Mouse (Mus musculus) kidney, postnatal 4 days (tissue): Measurements from ENCODE around the gene Rpl10-ps3.

Experiments used
- DNase-seq, 2 experiments: peaks; one replicate each; pipeline ENCODE4 v3.0.0; 2021; ENCODE audit warnings: mixed read lengths in 2 of 2

Gene Rpl10-ps3

DNA sequence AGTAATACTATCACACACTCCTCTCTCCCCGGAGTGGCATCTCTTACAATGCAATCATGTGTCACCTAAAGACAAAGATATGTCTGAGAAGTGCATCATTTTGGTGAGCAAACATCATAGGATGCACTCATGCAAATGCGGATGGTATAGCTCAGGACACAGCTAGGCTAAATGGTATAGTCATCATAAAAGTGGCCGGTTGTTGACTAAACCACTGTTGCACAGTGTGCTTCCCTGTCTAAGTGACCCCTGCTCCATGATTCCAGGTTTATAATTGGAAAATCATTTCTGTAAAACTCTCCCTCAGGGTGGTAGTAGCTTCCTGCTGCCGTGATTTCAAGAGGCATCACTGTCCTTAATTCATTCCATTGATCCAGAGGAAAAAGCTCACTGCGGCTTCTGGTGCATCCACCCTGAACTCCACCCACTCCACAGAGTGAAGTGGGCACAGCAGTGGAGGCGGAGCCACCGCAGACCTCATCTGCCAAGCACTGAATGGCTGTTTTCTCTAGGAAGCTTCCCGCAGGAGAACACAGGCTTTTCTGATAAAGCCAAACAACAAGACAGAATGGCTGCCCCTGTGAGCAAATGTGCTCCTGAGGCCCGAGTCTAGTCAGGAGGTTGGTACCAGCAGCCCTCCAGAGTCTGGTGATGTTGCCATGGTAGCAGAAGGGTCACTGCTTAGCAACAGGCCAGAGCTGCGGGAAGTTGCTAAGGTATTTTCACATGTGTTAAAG lies 38.9 kb downstream of the Rpl10-ps3 start:
- no peak for DNase-seq

DNA sequence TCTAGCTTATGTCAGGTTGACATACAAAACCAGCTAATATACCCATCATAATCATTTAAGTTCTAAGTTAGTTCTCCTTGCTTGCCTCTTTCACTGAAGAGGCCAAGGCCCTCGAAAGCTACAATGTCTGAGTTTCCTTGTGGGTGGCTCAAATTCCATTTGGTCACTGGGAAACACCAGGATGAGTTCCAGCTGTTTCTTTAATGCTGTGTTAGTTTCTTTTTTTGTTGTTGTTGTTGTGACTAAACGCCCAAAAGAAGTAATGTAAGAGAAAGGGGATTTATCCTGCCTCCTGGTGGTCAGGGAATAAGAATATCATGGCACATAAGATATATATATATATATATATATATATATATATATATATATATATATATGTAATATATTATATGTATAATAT lies 39.7 kb downstream of the Rpl10-ps3 start:
- DNase-seq: no peak

DNA sequence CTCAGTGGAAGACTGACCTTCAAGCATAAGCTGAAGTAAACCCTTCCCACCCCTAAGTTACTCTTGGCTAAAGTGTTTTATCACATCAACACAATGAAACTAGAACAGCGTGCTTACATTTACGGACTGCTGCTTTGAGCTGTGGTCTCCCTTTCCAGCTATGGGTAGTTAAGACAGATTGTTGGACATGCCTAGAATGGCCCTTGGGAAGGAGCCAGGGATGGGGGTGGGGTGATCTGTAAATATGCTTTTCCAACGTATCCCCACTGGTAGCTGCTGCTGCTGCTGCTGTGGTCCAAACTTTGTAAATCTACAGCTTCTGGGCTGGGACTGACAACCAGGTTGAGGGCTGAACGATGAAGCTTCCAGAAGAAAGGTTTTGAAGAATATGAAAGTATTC lies 40.8 kb downstream of the Rpl10-ps3 start:
- peak; percentile 83 to 88 for DNase-seq

DNA sequence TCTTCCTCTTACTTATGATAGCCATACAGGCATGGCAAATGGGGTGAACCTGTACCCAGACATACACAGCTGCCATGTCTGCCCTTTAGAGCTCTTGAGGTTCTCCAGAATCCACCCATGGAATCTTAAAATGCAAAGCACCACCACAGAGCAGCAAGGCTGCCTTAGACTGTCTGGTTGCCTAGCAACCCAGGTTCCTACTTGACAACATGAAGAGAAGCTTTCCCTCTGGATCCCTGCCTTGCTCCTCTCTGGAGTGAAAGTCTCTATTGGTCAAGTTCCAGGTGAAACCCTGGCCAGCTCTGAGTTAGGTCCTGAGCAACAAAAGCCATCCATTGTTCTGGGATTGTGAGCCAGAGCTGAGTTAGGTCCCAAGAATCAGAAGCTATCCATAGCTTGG lies 43.0 kb downstream of the Rpl10-ps3 start:
- no peak for DNase-seq

DNA sequence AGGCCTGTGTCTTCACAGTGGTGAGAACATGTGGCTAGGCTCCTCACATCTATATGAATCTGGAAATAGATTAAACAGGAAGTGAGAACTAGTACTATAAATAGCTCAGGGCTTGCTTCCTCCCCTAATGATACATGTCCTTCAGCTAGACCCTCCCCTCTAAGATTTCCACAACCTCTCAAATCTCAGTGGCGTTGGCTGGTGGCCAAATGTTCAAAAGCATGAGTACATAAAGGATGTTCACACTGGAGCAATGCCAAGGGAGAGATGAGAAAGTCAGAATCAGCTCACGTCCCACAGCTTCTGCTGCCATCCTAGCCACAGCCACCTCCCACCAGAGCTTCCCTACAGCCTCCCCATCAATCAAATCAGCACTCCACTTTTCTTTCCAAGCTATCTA lies 46.4 kb downstream of the Rpl10-ps3 start:
- DNase-seq: peak in 1 of 2 experiments; percentile 28
